ENCODE assay signal across 10 mouse cellular contexts in the genomic region with DNA sequence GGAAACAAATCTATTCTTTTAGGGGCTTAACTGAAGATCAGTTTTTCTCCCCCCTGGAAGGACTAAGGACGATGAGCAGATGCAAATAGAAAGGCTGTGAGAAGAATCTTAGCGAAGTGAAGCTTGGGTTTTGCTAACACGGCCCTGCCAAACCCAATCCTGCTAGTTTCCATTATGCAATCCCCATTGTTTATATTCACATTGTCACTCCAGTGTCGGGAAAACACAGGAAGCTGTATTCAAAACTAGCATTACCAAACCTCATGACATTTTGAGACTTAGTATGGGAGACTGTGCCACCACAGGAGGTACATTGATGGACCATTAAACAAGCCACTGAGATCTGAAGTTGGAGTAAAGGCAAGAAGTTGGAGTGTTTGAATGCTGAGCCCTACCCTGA.
"Had no signal": no experiment of that assay in that cellular context is flagged by ENCODE, and none has a peak within 500 bp of the region (broad histone marks: within the 10 kb centered on the region; RNA-seq: fewer than 3 reads in every experiment).

No protein-coding gene starts in this region.

- H3K4me1 ChIP-seq: limb, embryonic 15.5 days; liver, embryonic 12.5 days; midbrain, embryonic 13.5 days had no signal

- H3K4me2 ChIP-seq: limb, embryonic 15.5 days; liver, embryonic 12.5 days; midbrain, embryonic 13.5 days had no signal

- H3K36me3 ChIP-seq: limb, embryonic 15.5 days; liver, embryonic 12.5 days; midbrain, embryonic 13.5 days had no signal

- ATAC-seq: intestine, embryonic 16.5 days; liver, embryonic 12.5 days; midbrain, embryonic 13.5 days had no signal

- H3K27ac ChIP-seq: limb, embryonic 15.5 days; liver, embryonic 12.5 days; midbrain, embryonic 13.5 days had no signal

- H3K9me3 ChIP-seq: limb, embryonic 15.5 days; liver, embryonic 12.5 days; midbrain, embryonic 13.5 days had no signal

- H3K9ac ChIP-seq: limb, embryonic 15.5 days; liver, embryonic 12.5 days; midbrain, embryonic 13.5 days had no signal

- H3K4me3 ChIP-seq: limb, embryonic 15.5 days; liver, embryonic 12.5 days; midbrain, embryonic 13.5 days had no signal

- DNase-seq: kidney, adult 2 months; kidney, postnatal 25 days; layer of hippocampus, adult 9-11 months; layer of hippocampus, postnatal 36 days; right cerebral cortex, postnatal 25 days; thymus, postnatal 36 days had no signal

- H3K27me3 ChIP-seq: limb, embryonic 15.5 days; liver, embryonic 12.5 days; midbrain, embryonic 13.5 days had no signal
